Mouse (Mus musculus): Measurements from ENCODE around the gene Abhd17c. TPM values are rescaled to one million over a fixed set of nuclear protein-coding genes. Genes with fewer than 3 reads are reported as not detected.

The Abhd17c gene
- polyA plus RNA-seq, 1 experiment from 2014 or later = 41.9 TPM

DNA sequence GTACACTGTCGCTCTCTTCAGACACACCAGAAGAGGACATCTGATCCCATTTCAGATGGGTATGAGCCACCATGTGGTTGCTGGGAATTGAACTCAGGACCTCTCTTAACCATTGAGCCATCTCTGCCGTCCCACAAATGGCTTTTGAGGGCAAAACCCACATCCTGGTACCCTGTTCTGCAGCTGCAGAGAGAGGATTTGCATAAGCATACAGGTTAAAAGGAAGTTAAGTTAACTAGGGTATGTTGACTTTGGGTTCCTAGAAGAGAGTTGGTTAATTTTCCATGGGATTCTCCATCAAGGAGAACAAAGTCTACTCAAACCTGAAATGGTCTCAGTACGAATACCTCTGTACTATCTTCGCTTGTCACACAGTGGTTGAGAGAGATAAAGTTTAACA is 13.2 kb upstream of the Abhd17c start:
- no peak for DNase-seq (ENCODE audit: low spot score)
- no peak overlapping the region for H3K9ac ChIP-seq (ENCODE audit: low read length)
- no peaks in the 10 kb centered on the region for H3K27me3 ChIP-seq (replicated peaks; ENCODE audit: control insufficient read depth, insufficient read depth, low read length)
- ATAC-seq (replicated peaks; ENCODE audit: low FRiP score, low TSS enrichment, low read depth) = no peak
- no peaks in the 10 kb centered on the region for H3K4me1 ChIP-seq (replicated peaks; ENCODE audit: control insufficient read depth, insufficient read depth, low read length)
- H3K27ac ChIP-seq (ENCODE audit: low read depth) = no peak overlapping the region
- no peak overlapping the region for H3K4me3 ChIP-seq (ENCODE audit: low read depth, low read length)
- WGBS = 82% methylated on average over 4 of the region's 4 CpGs
- no peak overlapping the region for H3K4me2 ChIP-seq (ENCODE audit: low read length)
- no peaks in the 10 kb centered on the region for H3K9me3 ChIP-seq (ENCODE audit: control insufficient read depth, low read length)
- H3K36me3 ChIP-seq (ENCODE audit: control insufficient read depth, insufficient read depth, low read length) = no peaks in the 10 kb centered on the region

- Histone ChIP-seq H3K27ac (ENCODE audit: low read depth) (no peak overlapping the region), H3K27me3 (replicated peaks; ENCODE audit: control insufficient read depth, insufficient read depth, low read length) (no peaks in the 10 kb centered on the region), H3K9me3 (ENCODE audit: control insufficient read depth, low read length) (no peaks in the 10 kb centered on the region), H3K4me2 (ENCODE audit: low read length) (no peak overlapping the region), H3K9ac (ENCODE audit: low read length) (no peak overlapping the region), H3K36me3 (ENCODE audit: control insufficient read depth, insufficient read depth, low read length) (no peaks in the 10 kb centered on the region), H3K4me1 (replicated peaks; ENCODE audit: control insufficient read depth, insufficient read depth, low read length) (no peaks in the 10 kb centered on the region), H3K4me3 (ENCODE audit: low read depth, low read length) (no peak overlapping the region)
- DNase-seq (ENCODE audit: low spot score) (no peak), ATAC-seq (replicated peaks; ENCODE audit: low FRiP score, low TSS enrichment, low read depth) (no peak)
- 51% methylated on average over 2 of the region's 2 CpGs for WGBS
These were observed 12.7 kb upstream of the Abhd17c start for GRCm38 (mm10) chr7:84164419-84164818.

GRCm38 (mm10) chr7:84163585-84163984 is 11.9 kb upstream of the Abhd17c start:
- no peaks in the 10 kb centered on the region for H3K4me1 ChIP-seq (replicated peaks; ENCODE audit: control insufficient read depth, insufficient read depth, low read length)
- WGBS = 71% methylated on average over 4 of the region's 4 CpGs
- ATAC-seq (replicated peaks; ENCODE audit: low FRiP score, low TSS enrichment, low read depth) (no peak), DNase-seq (ENCODE audit: low spot score) (no peak)
- H3K4me2 ChIP-seq (ENCODE audit: low read length) = no peak overlapping the region
- no peaks in the 10 kb centered on the region for H3K27me3 ChIP-seq (replicated peaks; ENCODE audit: control insufficient read depth, insufficient read depth, low read length)
- H3K4me3 ChIP-seq (ENCODE audit: low read depth, low read length) = no peak overlapping the region
- H3K9me3 ChIP-seq (ENCODE audit: control insufficient read depth, low read length) = no peaks in the 10 kb centered on the region
- H3K27ac ChIP-seq (ENCODE audit: low read depth) = no peak overlapping the region
- H3K9ac ChIP-seq (ENCODE audit: low read length) = no peak overlapping the region
- no peaks in the 10 kb centered on the region for H3K36me3 ChIP-seq (ENCODE audit: control insufficient read depth, insufficient read depth, low read length)

- H3K27me3 ChIP-seq (replicated peaks; ENCODE audit: control insufficient read depth, insufficient read depth, low read length) = no peaks in the 10 kb centered on the region
- 94% methylated on average over 2 of the region's 2 CpGs for WGBS
- DNase-seq (ENCODE audit: low spot score) = no peak
- H3K9ac ChIP-seq (ENCODE audit: low read length) = no peak overlapping the region
- H3K36me3 ChIP-seq (ENCODE audit: control insufficient read depth, insufficient read depth, low read length) = no peaks in the 10 kb centered on the region
- H3K9me3 ChIP-seq (ENCODE audit: control insufficient read depth, low read length) = no peaks in the 10 kb centered on the region
- H3K4me1 ChIP-seq (replicated peaks; ENCODE audit: control insufficient read depth, insufficient read depth, low read length) = no peaks in the 10 kb centered on the region
- ATAC-seq (replicated peaks; ENCODE audit: low FRiP score, low TSS enrichment, low read depth) = no peak
- H3K4me2 ChIP-seq (ENCODE audit: low read length) = no peak overlapping the region
- H3K27ac ChIP-seq (ENCODE audit: low read depth) = no peak overlapping the region
- H3K4me3 ChIP-seq (ENCODE audit: low read depth, low read length) = no peak overlapping the region
These were observed 7.7 kb upstream of the Abhd17c start for GRCm38 (mm10) chr7:84159414-84159813.

DNA sequence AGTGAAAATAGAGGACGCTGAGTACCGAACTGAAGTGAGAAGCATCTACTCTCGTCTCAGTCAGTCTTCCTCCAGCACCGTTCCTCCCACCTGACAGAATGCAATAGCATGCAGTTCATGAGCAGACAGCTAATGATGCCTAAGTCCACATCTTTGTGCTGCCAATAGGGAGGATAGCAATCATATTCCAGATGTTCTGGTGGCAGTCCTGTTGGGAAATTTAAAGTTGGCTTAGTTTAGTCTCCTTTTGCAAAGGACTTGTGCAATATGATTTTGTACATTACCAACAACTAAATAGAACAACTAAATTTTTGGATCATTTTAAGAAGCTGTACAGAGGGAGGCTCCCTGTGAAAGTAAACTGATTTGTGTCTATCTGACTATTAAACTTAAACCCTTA is 2.1 kb upstream of the Abhd17c start:
- DNase-seq (ENCODE audit: low spot score) (no peak), ATAC-seq (replicated peaks; ENCODE audit: low FRiP score, low TSS enrichment, low read depth) (no peak)
- WGBS = 92% methylated on average over 4 of the region's 4 CpGs
- Histone ChIP-seq H3K4me2 (ENCODE audit: low read length) (no peak overlapping the region), H3K9me3 (ENCODE audit: control insufficient read depth, low read length) (no peaks in the 10 kb centered on the region), H3K4me1 (replicated peaks; ENCODE audit: control insufficient read depth, insufficient read depth, low read length) (peaks cover 7% of the 10 kb centered on the region), H3K9ac (ENCODE audit: low read length) (no peak overlapping the region), H3K27me3 (replicated peaks; ENCODE audit: control insufficient read depth, insufficient read depth, low read length) (no peaks in the 10 kb centered on the region), H3K36me3 (ENCODE audit: control insufficient read depth, insufficient read depth, low read length) (no peaks in the 10 kb centered on the region), H3K4me3 (ENCODE audit: low read depth, low read length) (no peak overlapping the region), H3K27ac (ENCODE audit: low read depth) (no peak overlapping the region)

- Histone ChIP-seq H3K27me3 (replicated peaks; ENCODE audit: control insufficient read depth, insufficient read depth, low read length) (no peaks in the 10 kb centered on the region), H3K4me1 (replicated peaks; ENCODE audit: control insufficient read depth, insufficient read depth, low read length) (peaks cover 7% of the 10 kb centered on the region), H3K9ac (ENCODE audit: low read length) (no peak overlapping the region), H3K9me3 (ENCODE audit: control insufficient read depth, low read length) (no peaks in the 10 kb centered on the region), H3K4me3 (ENCODE audit: low read depth, low read length) (no peak overlapping the region), H3K36me3 (ENCODE audit: control insufficient read depth, insufficient read depth, low read length) (no peaks in the 10 kb centered on the region), H3K4me2 (ENCODE audit: low read length) (peak overlapping the region; percentile 43), H3K27ac (ENCODE audit: low read depth) (no peak overlapping the region)
- DNase-seq (ENCODE audit: low spot score) (no peak), ATAC-seq (replicated peaks; ENCODE audit: low FRiP score, low TSS enrichment, low read depth) (no peak)
- 79% methylated on average over 4 of the region's 4 CpGs for WGBS
These were observed 1.1 kb upstream of the Abhd17c start for GRCm38 (mm10) chr7:84152821-84153220.

- peak overlapping the region; percentile 77 for H3K4me3 ChIP-seq (ENCODE audit: low read depth, low read length)
- peaks cover 7% of the 10 kb centered on the region for H3K4me1 ChIP-seq (replicated peaks; ENCODE audit: control insufficient read depth, insufficient read depth, low read length)
- H3K9me3 ChIP-seq (ENCODE audit: control insufficient read depth, low read length) = no peaks in the 10 kb centered on the region
- H3K27ac ChIP-seq (ENCODE audit: low read depth) = no peak overlapping the region
- peak overlapping the region; percentile 43 for H3K4me2 ChIP-seq (ENCODE audit: low read length)
- no peaks in the 10 kb centered on the region for H3K36me3 ChIP-seq (ENCODE audit: control insufficient read depth, insufficient read depth, low read length)
- 65% methylated on average over 6 of the region's 6 CpGs for WGBS
- DNase-seq (ENCODE audit: low spot score) (no peak), ATAC-seq (replicated peaks; ENCODE audit: low FRiP score, low TSS enrichment, low read depth) (peak; percentile 28; the same call in 1 of the 2 replicates)
- no peaks in the 10 kb centered on the region for H3K27me3 ChIP-seq (replicated peaks; ENCODE audit: control insufficient read depth, insufficient read depth, low read length)
- H3K9ac ChIP-seq (ENCODE audit: low read length) = peak overlapping the region; percentile 6; the same call in 1 of the 2 replicates
These were observed 681 bp upstream of the Abhd17c start for GRCm38 (mm10) chr7:84152374-84152773.

GRCm38 (mm10) chr7:84151960-84152334 is 254 bp upstream of the Abhd17c start:
- peak overlapping the region; percentile 91 for H3K9ac ChIP-seq (ENCODE audit: low read length)
- no peaks in the 10 kb centered on the region for H3K36me3 ChIP-seq (ENCODE audit: control insufficient read depth, insufficient read depth, low read length)
- ATAC-seq (replicated peaks; ENCODE audit: low FRiP score, low TSS enrichment, low read depth) = peak; percentile 96
- H3K4me1 ChIP-seq (replicated peaks; ENCODE audit: control insufficient read depth, insufficient read depth, low read length) = peaks cover 7% of the 10 kb centered on the region
- peak overlapping the region; percentile 92 for H3K27ac ChIP-seq (ENCODE audit: low read depth)
- peak overlapping the region; percentile 77 for H3K4me3 ChIP-seq (ENCODE audit: low read depth, low read length)
- WGBS = 1% methylated on average over 19 of the region's 55 CpGs
- H3K27me3 ChIP-seq (replicated peaks; ENCODE audit: control insufficient read depth, insufficient read depth, low read length) = no peaks in the 10 kb centered on the region
- peak; percentile 94 for DNase-seq (ENCODE audit: low spot score)
- H3K9me3 ChIP-seq (ENCODE audit: control insufficient read depth, low read length) = no peaks in the 10 kb centered on the region
- H3K4me2 ChIP-seq (ENCODE audit: low read length) = peak overlapping the region; percentile 80

DNA sequence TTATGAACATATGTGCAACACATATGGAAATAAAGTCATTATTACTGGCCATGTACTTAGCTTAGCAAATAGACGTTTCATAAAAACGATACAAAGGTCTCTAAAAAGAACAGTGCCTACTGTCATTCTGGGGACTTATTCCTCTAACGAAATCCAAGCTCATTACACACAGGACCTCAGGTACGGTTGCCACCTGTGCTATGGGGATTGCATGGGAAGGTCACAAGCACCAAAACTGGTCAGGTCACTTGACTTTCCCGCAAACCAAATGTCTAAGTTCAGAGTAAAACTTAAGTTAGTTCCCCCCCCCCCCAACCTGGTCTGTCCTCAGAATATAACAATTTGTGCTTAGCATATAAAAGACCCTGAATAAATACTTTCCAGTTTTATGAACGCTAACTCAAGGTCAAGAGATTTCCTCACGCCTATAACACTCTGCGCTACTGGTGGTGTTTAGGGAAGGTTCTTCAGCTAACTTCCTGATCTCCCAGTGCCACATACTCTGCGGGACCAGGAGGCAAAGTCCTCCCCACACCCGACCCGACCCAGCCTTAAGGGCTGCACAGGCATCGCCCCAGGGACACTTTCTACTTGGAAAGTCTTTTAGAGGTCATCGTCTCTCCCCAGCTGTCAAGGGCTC is 1.2 kb downstream of the Abhd17c start:
- ATAC-seq (replicated peaks; ENCODE audit: low FRiP score, low TSS enrichment, low read depth) (peak; percentile 24), DNase-seq (ENCODE audit: low spot score) (no peak)
- H3K27ac ChIP-seq (ENCODE audit: low read depth) = peak overlapping the region; percentile 92
- H3K4me2 ChIP-seq (ENCODE audit: low read length) = peak overlapping the region; percentile 80
- H3K27me3 ChIP-seq (replicated peaks; ENCODE audit: control insufficient read depth, insufficient read depth, low read length) = no peaks in the 10 kb centered on the region
- H3K4me1 ChIP-seq (replicated peaks; ENCODE audit: control insufficient read depth, insufficient read depth, low read length) = peaks cover 13% of the 10 kb centered on the region
- peak overlapping the region; percentile 91 for H3K9ac ChIP-seq (ENCODE audit: low read length)
- WGBS = 11% methylated on average over 13 of the region's 13 CpGs
- no peaks in the 10 kb centered on the region for H3K9me3 ChIP-seq (ENCODE audit: control insufficient read depth, low read length)
- peak overlapping the region; percentile 77 for H3K4me3 ChIP-seq (ENCODE audit: low read depth, low read length)
- no peaks in the 10 kb centered on the region for H3K36me3 ChIP-seq (ENCODE audit: control insufficient read depth, insufficient read depth, low read length)

All from intestine, embryonic 14.5 days (tissue).